Mouse (Mus musculus): ENCODE measurements around the gene Pttg1. TPM values are rescaled to one million over a fixed set of nuclear protein-coding genes. Genes with fewer than 3 reads are reported as not detected.

The Pttg1 gene
- total RNA-seq (2021): 10 to 100 TPM; 85.4 to 89.1 TPM
- long read RNA-seq, experiment 1, transcript Pttg1-202 (6 exons, 741 nt): minor isoform, 16 of 180 reads
- long read RNA-seq, experiment 1, transcript Pttg1-205 (6 exons, 696 nt): minor isoform, 9 of 180 reads
- long read RNA-seq, experiment 1, transcript Pttg1-206 (5 exons, 948 nt): major isoform, 146 of 180 reads
- long read RNA-seq, experiment 1, partial matches to known transcripts: 3 of 180 reads
- long read RNA-seq, experiment 1, other reads (novel, unspliced or antisense): 3 of 180 reads
- long read RNA-seq, experiment 2, transcript Pttg1-206 (5 exons, 948 nt): major isoform, 81 of 114 reads
- long read RNA-seq, experiment 2, transcript Pttg1-205 (6 exons, 696 nt): minor isoform, 10 of 114 reads
- long read RNA-seq, experiment 2, transcript Pttg1-202 (6 exons, 741 nt): minor isoform, 11 of 114 reads
- long read RNA-seq, experiment 2, partial matches to known transcripts: 4 of 114 reads
- long read RNA-seq, experiment 2, other reads (novel, unspliced or antisense): 3 of 114 reads

DNA sequence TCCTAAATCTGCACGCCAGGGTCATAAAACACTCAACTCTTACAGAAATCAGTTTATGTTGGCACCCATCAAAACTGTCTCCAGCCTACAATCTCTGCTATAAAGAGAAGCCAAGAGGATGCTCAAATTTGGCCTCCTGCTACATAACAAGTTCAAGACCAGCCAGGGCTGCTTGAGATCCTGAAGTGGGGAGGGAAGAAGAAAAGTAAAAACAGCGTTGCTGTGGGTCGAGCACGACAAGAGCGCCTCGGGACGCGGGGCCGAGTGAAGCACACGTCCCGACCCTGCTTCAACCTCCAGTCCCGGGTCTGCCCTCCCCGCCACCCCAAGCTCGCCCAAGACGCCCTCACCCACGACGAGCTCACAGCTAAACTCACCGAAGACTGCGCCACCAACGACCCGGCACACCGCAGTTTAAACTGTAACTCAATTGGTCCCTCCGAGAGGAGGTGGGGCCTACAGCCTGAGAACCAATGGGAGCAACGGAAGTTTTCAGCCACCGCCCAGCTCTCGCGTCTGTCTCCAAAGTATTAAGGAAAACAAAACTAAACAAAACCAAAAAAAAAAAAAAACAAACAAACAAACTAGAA, at the start of gene Pttg1:
Pttg1 (minus strand) TSS at position 428 of the 590 bp plus-strand sequence.
- peak; percentile 90 to 93 for DNase-seq

DNA sequence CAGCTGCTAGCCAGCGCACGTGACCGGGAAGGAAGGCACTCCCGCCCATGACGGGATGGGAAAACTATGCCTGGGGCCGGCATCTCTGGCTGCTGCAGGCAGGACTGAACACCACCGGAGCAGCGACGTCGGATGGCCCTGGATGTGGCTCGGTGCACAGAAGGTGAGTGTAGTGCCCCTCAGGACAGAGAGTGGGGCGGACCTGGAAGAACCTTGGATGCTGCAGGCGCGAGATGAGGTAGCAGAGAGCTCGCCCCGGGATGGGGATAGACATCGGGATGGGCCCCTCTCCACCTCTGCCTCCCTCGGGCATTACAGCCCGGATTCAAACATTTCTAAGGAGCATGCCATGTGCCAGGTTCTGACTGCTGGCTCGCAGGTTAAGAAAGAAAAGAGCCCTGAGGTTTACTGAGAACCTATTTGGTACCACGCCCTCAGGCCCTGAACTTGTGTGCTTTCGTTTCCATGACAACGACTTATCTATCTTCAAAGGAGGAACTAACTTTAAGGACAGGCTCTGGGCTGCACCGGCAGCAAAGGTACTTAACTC, 48.2 kb upstream of the Pttg1 start, which contains the start of gene C1qtnf2:
C1qtnf2 (plus strand) TSS at position 52 of the 550 bp plus-strand sequence.
- DNase-seq: peak; percentile 75

DNA sequence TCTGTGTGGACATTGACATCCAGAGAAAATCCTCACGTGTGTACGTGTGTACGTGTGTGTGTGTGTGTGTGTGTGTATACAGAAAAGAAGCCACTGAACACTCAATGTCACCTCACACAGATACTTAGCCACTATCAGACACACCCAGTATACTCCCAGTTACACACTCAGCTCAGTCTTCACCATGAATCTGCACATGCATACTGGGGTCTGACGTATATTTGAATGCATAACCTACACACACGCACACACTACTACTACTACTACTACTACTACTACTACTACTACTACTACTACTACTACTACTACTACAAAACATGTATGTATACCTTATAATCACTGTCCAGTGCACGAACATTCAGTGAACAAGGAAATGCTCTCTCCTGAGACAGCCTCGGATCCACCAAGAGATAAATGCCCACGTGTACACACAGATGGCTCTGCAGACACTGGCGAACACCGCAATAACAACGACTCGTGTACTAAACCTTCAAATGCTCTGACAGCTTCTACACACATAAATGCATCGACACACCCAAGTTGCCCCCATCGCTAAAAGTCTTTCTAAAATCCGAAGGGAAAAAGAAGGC, 47.7 kb upstream of the Pttg1 start:
- DNase-seq: no peak

DNA sequence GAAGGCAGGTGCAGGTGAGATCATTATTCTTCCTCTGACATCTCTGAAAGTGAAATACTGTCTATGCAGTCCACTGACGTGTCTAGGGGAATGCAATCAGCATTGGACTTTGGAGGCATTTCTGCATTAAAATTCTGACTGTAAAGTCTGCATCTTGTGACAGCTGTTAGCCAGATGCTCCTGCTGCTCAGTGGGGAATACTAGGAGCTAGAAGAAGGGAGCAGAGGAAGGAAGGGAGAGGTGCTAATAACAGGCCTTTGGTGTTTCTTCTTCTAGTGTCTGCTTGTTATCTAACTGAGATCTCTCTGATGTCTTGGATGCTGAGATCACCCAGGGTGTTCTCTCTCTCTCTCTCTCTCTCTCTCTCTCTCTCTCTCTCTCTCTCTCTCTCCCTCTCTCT, 47.1 kb upstream of the Pttg1 start:
- DNase-seq: no peak

DNA sequence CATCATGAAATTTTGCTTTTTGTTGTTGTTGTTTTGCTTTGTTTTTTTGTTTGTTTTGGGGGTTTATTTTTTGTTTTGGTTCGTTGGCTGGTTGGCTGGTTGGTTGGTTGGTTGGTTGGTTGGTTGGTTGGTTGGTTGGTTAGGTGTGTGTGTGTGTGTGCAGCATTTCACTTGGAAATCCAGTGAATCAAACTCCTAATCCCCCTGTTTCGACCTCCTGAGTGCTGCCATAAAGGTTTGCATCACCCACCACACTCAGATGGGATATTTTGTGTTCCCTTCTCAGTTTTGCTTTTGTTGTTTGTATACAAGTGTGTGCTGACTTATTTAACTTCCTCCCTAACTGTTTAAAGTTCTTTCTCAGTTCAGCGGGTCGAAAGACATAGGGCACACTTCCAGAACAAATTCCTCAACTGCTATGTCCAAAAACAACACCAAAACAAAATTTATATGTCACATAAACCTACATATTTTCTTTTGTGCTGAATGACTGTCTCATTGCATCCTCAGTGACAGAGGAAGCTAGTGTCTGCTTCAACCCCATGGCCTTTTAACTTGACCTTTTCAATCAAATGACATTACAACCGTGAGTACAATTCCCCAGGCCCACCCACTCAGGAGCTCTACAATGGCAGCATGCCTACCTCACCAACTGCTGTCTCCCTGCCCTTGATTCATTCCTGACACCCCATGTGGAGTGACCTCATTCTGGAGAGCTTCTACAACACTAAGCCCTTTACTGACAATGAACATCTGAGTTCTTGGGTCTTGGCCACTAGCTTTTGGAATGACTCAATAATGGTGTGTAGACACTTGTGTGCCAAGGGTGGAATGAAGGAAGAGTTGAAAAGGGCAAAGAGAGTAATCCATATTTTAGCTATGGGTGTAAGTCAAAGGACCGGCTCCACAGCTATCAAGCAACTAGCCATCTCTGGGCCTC, 45.1 kb upstream of the Pttg1 start:
- DNase-seq: peak in 1 of 2 experiments; percentile 36

DNA sequence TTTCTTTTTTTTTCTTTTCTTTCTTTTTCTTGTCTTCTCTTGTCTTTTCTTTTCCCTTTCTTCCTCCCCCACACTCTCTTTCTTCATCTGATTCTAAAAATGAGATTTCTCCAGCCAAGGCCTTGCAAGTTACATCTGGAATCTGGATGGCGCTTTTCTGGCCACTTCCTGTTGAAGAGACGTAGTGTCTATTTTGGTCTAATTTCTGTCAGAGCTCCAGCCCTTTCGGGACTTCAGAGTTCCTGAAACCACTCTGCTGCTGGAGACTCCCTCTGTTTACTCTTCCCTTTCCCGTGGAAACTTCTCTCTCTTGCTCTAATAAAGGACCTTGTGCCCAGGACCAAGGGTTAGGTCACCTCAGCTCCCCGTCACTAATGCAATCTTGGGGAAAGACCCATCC, 44.1 kb upstream of the Pttg1 start:
- peak; percentile 64 to 80 for DNase-seq

DNA sequence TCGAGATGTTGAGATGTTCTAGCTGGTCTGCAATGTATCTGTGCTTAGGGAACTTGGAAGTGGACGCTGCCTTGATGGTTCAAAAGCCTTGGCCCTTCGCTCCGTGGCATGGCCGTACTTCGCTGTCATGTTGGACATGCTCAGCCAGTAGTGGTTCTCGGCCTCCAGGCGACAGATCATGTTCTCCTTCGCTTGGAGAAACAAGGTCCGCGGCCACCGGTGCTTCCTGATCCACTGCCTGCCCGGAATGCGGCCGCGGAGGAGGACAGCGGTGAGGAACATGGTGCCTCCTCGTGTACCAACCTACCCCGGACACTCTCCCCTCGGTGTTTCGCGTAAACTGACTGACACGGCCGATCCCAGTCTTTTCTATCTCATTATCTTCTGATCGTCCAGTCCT, 37.2 kb upstream of the Pttg1 start:
- DNase-seq: no peak

DNA sequence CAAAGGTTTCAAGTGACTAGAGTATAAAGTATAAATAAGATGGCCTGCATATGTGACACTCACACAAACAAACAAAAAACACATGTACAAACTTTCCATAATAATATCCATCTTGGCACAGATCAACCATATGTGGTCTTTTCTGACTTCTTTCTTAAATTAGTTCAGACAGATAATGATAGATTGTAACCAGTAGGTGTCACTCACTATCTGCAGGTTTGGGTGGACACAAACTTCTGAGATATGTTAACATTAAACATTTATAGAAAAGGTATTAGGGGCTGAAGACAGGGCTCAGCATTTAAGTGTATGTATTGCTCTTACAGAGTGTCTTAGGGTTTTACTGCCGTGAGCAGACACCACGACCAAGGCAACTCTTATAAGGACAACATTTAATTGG, 26.2 kb upstream of the Pttg1 start:
- no peak for DNase-seq

DNA sequence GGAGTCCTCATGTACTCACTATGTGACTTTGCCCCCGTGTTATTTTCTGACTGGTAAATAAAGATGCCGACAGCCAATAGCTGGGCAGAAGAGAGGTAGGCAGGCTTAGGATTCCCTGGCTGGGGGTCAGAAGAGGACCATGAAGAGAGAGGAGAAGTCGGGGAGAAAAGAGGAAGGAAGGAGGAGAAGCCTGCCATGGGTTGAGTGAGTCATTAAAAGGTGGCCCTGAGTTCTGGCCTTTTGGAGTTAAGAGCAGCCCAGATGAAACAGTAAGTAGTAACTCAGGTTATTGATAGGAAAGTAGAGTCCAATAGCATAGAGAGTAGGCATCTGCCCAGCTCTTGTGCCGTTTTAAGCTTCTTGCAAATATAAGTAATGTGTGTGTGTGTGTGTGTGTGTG, 25.3 kb upstream of the Pttg1 start:
- no peak for DNase-seq

DNA sequence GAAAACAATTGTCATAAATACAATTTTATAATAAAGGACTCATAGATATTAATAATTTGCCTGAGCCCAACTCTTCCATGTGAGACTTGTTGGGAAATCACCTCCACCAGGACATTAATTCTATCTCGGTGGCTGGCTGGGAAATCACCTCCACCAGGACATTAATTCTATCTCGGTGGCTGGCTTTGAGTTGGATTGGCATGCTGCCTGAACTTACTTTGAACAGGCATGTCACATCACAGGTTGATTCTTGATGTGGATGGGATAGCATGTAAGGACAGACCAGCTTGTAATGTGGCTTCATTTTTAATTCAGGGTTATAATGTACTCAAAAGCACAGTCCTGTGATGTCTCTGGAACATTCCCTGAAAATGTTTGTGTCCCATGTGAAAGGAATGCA, 23.9 kb upstream of the Pttg1 start:
- no peak for DNase-seq

DNA sequence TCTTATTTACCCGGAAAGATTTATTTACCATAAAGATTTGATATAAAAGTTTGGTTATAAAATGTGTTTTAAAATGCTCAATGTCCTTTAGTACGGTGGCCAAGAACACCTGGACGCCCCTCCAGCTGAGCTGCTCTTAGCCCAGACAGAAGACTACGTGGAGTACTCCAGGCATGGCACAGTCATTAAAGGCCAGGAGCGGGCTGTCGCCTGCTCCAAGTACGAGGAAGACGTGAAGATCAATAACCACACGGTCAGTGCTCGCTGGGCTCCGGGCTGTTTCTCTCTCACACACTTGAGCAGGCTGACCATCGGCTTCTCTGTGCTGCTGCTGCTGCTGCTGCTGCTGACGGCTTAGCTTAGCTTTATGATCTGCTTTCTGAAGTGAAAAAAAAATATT, 17.1 kb upstream of the Pttg1 start:
- DNase-seq: no peak

DNA sequence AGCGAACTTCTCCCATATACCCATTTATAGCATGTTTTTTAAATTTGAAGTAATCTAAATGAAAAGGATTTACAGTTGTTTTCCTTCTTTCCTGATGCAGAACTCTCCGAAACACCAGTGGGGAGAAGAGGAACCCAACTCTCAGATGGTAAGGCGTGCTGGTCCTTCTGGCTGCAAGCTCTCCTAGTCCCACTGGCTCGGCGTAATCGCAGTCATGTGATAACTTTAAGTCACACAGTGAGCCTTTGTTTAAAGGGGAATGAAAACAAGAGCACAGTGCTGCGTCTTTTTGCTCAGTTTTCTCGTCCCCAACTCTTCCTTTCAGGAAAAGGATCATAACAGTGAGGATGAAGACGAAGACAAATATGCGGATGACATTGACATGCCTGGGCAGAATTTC, 15.1 kb upstream of the Pttg1 start:
- DNase-seq: no peak

DNA sequence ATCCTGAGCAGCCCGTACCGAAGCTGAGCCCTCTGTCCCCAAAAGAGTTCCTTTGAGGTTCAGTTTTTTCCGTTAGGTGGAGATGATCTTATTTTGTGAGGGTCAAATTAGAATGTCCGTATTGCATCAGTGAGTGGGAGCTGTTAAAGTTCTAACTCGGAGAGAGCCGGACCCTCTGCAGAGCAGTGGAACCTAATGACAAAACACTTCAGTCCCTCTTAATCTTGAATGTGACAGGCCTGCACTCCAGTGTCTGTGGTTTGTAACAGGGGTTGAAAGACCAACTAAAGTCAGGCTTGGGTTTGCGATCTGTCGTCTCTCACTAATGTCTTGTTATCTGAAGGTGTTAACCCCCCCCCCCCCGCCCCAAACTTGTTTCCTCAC, 8.0 kb upstream of the Pttg1 start:
- DNase-seq: no peak

DNA sequence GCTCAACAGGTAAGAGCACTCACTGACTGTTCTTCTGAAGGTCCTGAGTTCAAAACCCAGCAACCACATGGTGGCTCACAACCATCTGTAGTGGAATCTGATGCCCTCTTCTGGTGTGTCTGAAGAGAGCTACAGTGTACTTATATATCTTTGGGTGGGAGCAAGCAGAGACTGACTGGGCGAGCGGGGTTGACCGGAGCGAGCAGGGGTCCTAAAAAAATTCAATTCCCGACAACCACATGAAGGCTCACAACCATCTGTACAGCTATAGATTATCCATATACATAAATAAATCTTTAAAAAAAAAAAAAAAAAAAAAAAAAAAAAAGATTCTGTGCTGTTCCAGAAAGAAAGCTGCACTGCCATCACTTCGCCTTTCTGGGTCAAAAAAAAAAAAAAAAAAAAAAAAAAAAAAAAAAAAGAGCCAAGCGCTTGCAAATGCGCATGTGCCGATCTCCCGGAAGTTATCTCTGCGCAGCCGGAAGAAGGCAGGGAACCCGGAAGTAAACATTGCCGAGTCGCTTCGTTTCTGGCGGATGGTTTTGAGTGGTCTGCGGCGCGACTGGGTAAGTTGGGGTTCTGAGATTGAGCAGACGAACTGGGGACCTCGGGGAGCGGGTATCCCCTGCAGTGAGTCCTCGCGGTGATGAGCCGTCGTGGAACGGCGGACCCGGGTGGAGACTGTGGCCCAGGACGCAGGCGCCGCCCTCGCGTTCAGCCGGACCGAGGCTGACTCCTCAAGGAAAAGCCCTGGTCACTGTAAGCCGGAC, 7.4 kb upstream of the Pttg1 start, which contains the start of gene Slu7:
Slu7 (plus strand) TSS at position 491 of the 770 bp plus-strand sequence.
- peak; percentile 82 to 84 for DNase-seq

DNA sequence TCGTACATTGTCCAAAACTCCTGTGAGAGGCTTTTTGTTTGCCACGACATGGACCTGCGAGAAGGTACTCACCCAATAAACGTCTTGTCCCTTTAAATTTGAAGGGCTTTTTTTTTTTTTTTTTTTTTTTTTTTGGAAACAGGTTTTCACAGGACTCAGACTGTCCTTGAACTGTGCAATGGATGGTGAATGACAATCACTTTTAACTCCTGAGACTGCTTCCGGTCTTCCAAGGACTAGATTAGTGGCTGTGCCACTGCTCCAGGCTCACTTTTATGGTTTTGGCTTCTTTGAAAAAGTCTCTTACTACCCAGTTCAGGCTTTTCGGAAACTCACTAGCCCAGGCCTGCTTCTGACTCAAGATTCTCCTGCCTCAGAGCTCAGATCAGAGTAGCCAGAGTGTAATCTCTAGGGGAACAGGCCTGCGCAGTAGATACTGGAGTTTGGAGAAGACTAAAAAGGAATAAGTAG, 398 bp upstream of the Pttg1 start:
- peak in 1 of 2 experiments; percentile 74 for DNase-seq

DNA sequence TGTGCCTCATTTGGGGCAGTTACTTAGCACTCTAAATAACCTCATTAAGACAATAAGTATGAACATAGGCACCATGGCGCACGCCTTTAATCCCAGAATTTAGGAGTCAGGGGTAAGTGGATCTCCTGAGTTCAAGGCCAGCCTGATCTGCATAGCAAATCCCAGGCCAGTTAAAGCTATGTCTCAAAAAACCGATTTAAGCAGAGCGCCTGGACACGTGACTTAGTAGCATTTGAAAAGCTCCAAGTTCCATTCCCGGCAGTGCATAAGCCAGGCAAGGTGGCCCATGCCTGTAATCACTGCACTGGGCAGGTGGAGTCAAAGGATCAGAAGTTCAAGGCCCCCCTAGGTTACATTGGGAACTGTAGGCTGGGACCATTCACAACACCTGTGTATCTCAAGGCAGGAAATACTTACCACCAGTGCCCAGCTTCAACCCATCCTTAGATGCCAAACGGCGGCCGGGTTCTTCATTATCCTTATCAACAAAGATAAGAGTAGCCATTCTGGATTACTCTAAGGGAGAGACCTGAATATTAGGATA, 813 bp downstream of the Pttg1 start:
- DNase-seq: no peak

DNA sequence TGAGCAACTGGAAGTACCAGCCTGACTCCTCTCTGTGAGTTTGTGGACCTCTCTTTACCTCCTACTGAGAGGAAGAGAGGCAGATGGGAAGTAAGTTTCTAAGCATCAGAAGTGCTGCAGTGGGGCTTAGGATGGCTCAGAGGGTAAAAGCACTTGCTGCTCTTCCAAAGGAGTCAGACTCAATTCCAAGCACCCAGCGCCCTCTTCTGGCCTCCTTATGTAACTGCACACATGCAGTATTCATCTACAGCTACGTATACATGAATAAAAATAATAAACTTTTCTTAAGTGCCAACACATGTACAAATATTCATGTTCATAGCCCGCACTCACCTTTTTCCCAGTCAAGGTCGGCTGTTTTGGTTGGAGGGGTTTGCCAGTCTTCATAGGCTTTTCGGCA, 1.7 kb downstream of the Pttg1 start:
- DNase-seq: no peak

DNA sequence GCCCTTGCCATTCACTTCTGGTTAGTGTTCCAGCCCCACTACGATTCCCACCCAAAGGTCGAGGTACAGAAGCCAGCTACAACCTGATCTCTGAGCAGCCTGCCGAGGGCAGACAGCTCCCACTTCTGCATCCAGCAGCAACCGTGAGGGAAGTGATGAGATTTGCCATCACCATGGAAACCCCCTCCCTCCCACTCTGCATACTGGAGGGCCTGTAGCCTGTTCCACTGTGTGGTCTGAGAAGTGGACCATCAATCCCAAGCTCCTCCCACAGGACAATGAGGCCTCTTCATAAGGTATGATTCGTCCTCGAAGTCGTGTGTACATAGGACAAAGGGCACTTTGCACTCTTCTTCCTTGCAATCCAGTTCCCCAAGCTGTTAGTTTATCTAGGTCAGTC, 8.8 kb downstream of the Pttg1 start:
- no peak for DNase-seq

DNA sequence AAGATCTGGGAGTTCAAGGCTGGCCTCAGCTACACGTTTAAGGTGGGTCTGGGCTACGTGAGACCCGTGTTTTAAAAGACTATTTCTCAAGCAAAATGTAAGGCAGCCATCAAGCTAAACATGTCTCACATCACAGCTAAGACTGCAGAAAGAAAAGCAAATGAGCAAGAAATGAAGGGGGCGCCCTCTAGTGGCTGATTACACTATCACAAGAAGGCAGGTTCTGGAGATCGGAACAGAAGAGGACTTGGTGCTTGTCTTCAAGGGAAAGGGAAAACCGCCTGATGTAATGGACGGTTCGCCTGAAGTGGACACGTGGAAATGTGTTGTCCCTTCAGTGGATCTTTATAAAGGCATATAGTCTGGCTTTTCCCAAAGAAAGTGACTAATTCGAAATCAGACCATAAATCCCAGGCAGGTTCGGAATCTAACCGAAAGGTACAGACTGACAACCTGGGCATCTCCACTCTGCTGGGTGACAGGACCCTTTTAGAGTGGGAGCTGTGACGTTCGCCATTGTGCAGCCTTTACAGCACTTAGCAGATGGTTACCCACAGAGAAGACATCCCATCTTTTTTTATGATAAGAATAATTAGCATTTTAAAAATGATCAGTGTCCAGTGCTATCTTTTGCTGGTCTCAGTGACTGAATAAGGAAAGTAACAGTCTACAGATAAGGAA, 13.1 kb downstream of the Pttg1 start:
- peak; percentile 61 to 87 for DNase-seq

DNA sequence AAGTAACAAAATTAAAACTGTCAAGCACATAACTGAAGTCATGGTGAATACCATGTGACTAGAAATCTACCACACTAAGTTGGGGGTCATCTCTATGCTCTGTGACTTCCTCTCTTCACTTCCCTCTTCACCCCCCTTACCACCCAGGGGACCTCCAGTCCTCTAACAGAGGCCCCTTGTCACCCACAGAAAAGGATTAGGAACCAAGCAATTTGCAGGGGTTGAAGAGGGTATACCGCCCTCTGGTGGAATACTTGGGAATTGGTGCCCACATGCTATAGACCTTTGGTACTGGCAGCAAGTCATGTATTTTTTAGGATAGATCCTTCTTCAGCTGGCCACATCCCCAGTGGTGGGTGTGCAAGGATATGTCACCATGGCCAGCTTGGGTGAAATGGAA, 14.6 kb downstream of the Pttg1 start:
- peak; percentile 63 to 79 for DNase-seq

Data from heart, adult 18-20 months (tissue).